Mouse (Mus musculus) heart, postnatal 0 days (tissue): ENCODE measurements around the gene Gm17428. TPM values are rescaled to one million over a fixed set of nuclear protein-coding genes. Genes with fewer than 3 reads are reported as not detected.

Experiments
- ATAC-seq: fragments of 200-750 bp; cut with Nextera tagmentation; 2 replicates; pipeline ENCODE4 v1.8.0; 2017; ENCODE audit warnings: low read depth, moderate number of reproducible peaks, moderate library complexity; ENCODE audit not compliant: insufficient read depth
- DNase-seq: peaks from one replicate; pipeline ENCODE4 v3.0.0-alpha.2; 2016; ENCODE audit warnings: low spot score
- H3K27ac ChIP-seq: fragments of 300-500 bp; sonication (generic); 2 replicates; pipeline ENCODE4 v1.5.1; 2014; ENCODE audit warnings: low read depth, mild to moderate bottlenecking
- H3K27me3 ChIP-seq: fragments of 300-500 bp; sonication (generic); 2 replicates; pipeline ENCODE4 v1.6.1; 2014; ENCODE audit warnings: low read length, mixed read lengths; ENCODE audit not compliant: control insufficient read depth, insufficient read depth
- H3K36me3 ChIP-seq: fragments of 300-500 bp; sonication (generic); replicated peaks from 2 replicates; pipeline ENCODE4 v1.6.1; 2014; ENCODE audit warnings: low read length, mixed read lengths; ENCODE audit not compliant: control insufficient read depth, insufficient read depth
- H3K4me1 ChIP-seq: fragments of 300-500 bp; sonication (generic); 2 replicates; pipeline ENCODE4 v1.6.1; 2014; ENCODE audit warnings: antibody characterized with exemption; ENCODE audit not compliant: control insufficient read depth, insufficient read depth
- H3K4me2 ChIP-seq: fragments of 300-500 bp; sonication (generic); 2 replicates; pipeline ENCODE4 v1.6.1; 2014; ENCODE audit warnings: low read depth, mild to moderate bottlenecking, low read length, moderate library complexity
- H3K4me3 ChIP-seq: fragments of 300-500 bp; sonication (generic); 2 replicates; pipeline ENCODE4 v1.5.1; 2014; ENCODE audit warnings: low read depth, low read length
- H3K9ac ChIP-seq: fragments of 300-500 bp; sonication (generic); replicated peaks from 2 replicates; pipeline ENCODE4 v1.6.1; 2014; ENCODE audit warnings: low read depth, low read length, mixed read lengths
- H3K9me3 ChIP-seq: fragments of 300-500 bp; sonication (generic); replicated peaks from 2 replicates; pipeline ENCODE4 v1.6.1; 2016; ENCODE audit warnings: low read length; ENCODE audit not compliant: control insufficient read depth
- CTCF ChIP-seq: IDR thresholded peaks from 2 replicates; pipeline ENCODE4 v1.5.1; 2016; ENCODE audit warnings: antibody characterized with exemption, control low read depth, low read depth
- EP300 ChIP-seq: IDR thresholded peaks from 2 replicates; pipeline ENCODE4 v1.6.1; 2016; ENCODE audit warnings: antibody characterized with exemption, low read depth
- WGBS: fragments of 180-500 bp; shearing (Covaris S2); extraction: QIAGEN DNeasy Blood & Tissue Kit; methylation state at CpG from one replicate; pipeline ENCODE4 v1.1.7; 2014; 5-methylcytosine and 5-hydroxymethylcytosine counted together
- polyA plus RNA-seq: library from polyadenylated mRNA; unstranded; fragments of >200 nt; fragmentation: Nextera tagmentation; extraction: Ambion mirVana; gene quantifications from 2 replicates; pipeline ENCODE4 v1.2.1, GENCODE M21; 2015
- total RNA-seq: library from RNA; depleted of rRNA; stranded (reverse); fragments of >200 nt; gene quantifications from 2 replicates; pipeline ENCODE4 v1.2.3, GENCODE M21; 2014; ENCODE audit warnings: low replicate concordance

Gm17428 gene
- total and polyA plus RNA-seq, 2 experiments from 2014 or later = not detected

GRCm38 (mm10) chr14:55005967-55006366 lies 29.2 kb downstream of the Gm17428 start:
- 74% methylated on average over 8 of the region's 8 CpGs for WGBS

GRCm38 (mm10) chr14:55006541-55006940 lies 29.8 kb downstream of the Gm17428 start:
- Histone ChIP-seq H3K36me3 (no peaks in the 10 kb centered on the region), H3K4me1 (peaks cover 25% of the 10 kb centered on the region), H3K9me3 (no peaks in the 10 kb centered on the region), H3K9ac (no peak overlapping the region), H3K27ac (peak overlapping the region; percentile 97), H3K4me2 (no peak overlapping the region), H3K27me3 (no peaks in the 10 kb centered on the region), H3K4me3 (no peak overlapping the region)
- TF ChIP-seq CTCF = no peak
- TF ChIP-seq EP300 = no peak
- DNase-seq = no peak
- WGBS = 62% methylated on average over 3 of the region's 3 CpGs
- ATAC-seq = no peak

More at GRCm38 (mm10) chr14:55005967-55006366, 29.2 kb downstream of the Gm17428 start:
- no peak for DNase-seq
- Histone ChIP-seq H3K4me1 (peaks cover 25% of the 10 kb centered on the region), H3K4me2 (no peak overlapping the region), H3K27ac (peak overlapping the region; percentile 97), H3K9ac (no peak overlapping the region), H3K4me3 (no peak overlapping the region), H3K27me3 (no peaks in the 10 kb centered on the region), H3K9me3 (no peaks in the 10 kb centered on the region), H3K36me3 (no peaks in the 10 kb centered on the region)
- no peak for ATAC-seq
- TF ChIP-seq EP300 (no peak), CTCF (no peak)

DNA sequence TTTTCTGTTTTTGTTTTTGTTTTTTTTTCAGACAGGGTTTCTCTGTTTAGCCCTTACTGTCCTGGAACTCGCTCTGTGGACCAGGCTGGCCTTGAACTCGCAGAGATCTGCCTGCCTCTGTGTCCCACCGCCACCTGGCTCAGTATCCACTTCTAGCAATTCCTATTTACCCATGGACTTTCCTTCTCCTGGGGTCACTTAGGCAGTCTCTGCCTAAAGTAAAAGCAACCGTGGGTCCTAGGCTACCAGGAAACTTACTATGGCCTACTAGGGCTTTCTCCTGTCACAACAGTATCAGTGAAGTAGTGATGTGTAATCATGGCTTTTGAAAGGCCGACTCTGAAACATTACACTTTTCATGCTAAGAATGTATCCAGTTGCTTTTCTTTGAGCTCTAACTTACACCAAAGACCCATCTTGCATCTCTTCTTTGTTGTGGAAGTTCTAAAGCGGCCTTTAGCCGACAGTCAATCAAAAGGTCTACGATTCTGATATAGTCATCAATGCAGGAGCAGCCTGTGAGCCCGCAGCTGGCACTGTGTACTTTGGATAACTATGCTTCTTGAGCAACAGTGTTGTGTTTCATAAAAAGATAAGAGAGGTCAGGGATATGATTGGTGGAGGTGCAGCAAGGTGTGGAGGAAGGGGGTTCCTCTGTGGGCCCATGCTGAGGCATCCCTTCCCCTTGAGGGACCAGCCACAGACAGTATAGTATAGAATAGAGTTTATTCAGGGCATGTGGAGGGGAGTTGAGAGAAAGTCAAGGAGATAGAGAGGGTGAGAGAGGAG lies 30.6 kb downstream of the Gm17428 start:
- DNase-seq = no peak
- 0 out of 2 replicates have a peak overlapping the region, but pooled peaks have one; percentile 8 for H3K27ac ChIP-seq
- no peak overlapping the region for H3K4me3 ChIP-seq
- H3K4me1 ChIP-seq = peaks cover 19% of the 10 kb centered on the region
- ATAC-seq = no peak
- no peak overlapping the region for H3K9ac ChIP-seq
- H3K36me3 ChIP-seq = no peaks in the 10 kb centered on the region
- no peaks in the 10 kb centered on the region for H3K9me3 ChIP-seq
- no peak overlapping the region for H3K4me2 ChIP-seq
- 88% methylated on average over 9 of the region's 9 CpGs for WGBS
- no peaks in the 10 kb centered on the region for H3K27me3 ChIP-seq
- TF ChIP-seq EP300 (no peak), CTCF (no peak)

- Histone ChIP-seq H3K9ac (no peak overlapping the region), H3K4me2 (no peak overlapping the region), H3K4me1 (peaks cover 8% of the 10 kb centered on the region), H3K27ac (peak overlapping the region; percentile 72), H3K9me3 (no peaks in the 10 kb centered on the region), H3K36me3 (no peaks in the 10 kb centered on the region), H3K27me3 (no peaks in the 10 kb centered on the region), H3K4me3 (no peak overlapping the region)
- DNase-seq = no peak
- no peak for ATAC-seq
- TF ChIP-seq CTCF = no peak
- 54% methylated on average over 8 of the region's 8 CpGs for WGBS
Measured at GRCm38 (mm10) chr14:55008417-55008816, 31.7 kb downstream of the Gm17428 start.

GRCm38 (mm10) chr14:55011116-55011515 lies 34.4 kb downstream of the Gm17428 start:
- TF ChIP-seq CTCF = peak; percentile 42
- no peak for TF ChIP-seq EP300
- 73% methylated on average over 4 of the region's 4 CpGs for WGBS
- no peak for DNase-seq

More at GRCm38 (mm10) chr14:55011116-55011515, 34.4 kb downstream of the Gm17428 start:
- H3K4me1 ChIP-seq = peaks cover 3% of the 10 kb centered on the region; the same call in 1 of the 2 replicates
- no peaks in the 10 kb centered on the region for H3K27me3 ChIP-seq
- no peaks in the 10 kb centered on the region for H3K36me3 ChIP-seq
- H3K4me2 ChIP-seq = no peak overlapping the region
- no peak overlapping the region for H3K9ac ChIP-seq
- H3K4me3 ChIP-seq = no peak overlapping the region
- no peak for ATAC-seq
- H3K9me3 ChIP-seq = no peaks in the 10 kb centered on the region
- H3K27ac ChIP-seq = no peak overlapping the region
